Mouse (Mus musculus): ENCODE measurements around the gene Pak7.
"Not testable (repeated sequence)": the region's sequence is repeated elsewhere in the genome, so short reads cannot be mapped to it uniquely, and the experiment has no call there.

Pak7 gene

GRCm38 (mm10) chr2:136387181-136388131 lies at the start of gene Pak7:
Pak7 (minus strand) TSS chr2:136387967.
- DNase-seq (ENCODE audit: low read depth, low spot score), result no peak

GRCm38 (mm10) chr2:136425561-136425960 lies 37.8 kb upstream of the Pak7 start:
- DNase-seq (ENCODE audit: low read depth, low spot score), result no peak

GRCm38 (mm10) chr2:136419543-136419942 lies 31.8 kb upstream of the Pak7 start:
- DNase-seq (ENCODE audit: low read depth, low spot score), result no peak

- no peak for DNase-seq (ENCODE audit: low read depth, low spot score)
Measured at GRCm38 (mm10) chr2:136416381-136416780, 28.6 kb upstream of the Pak7 start.

- no peak for DNase-seq (ENCODE audit: low read depth, low spot score)
Measured at GRCm38 (mm10) chr2:136402587-136402986, 14.8 kb upstream of the Pak7 start.

- DNase-seq (ENCODE audit: low read depth, low spot score), result no peak
Measured at GRCm38 (mm10) chr2:136375318-136375717, 12.4 kb downstream of the Pak7 start.

- DNase-seq (ENCODE audit: low read depth, low spot score), result no peak
Measured at GRCm38 (mm10) chr2:136372361-136372760, 15.4 kb downstream of the Pak7 start.

- DNase-seq (ENCODE audit: low read depth, low spot score), result no peak
Measured at GRCm38 (mm10) chr2:136351393-136352096, 36.2 kb downstream of the Pak7 start.

GRCm38 (mm10) chr2:136350459-136350858 lies 37.3 kb downstream of the Pak7 start:
- DNase-seq (ENCODE audit: low read depth, low spot score), result no peak

- DNase-seq (ENCODE audit: low read depth, low spot score), result no peak
Measured at GRCm38 (mm10) chr2:136349671-136350275, 38.0 kb downstream of the Pak7 start.

- not testable (repeated sequence) for DNase-seq (ENCODE audit: low read depth, low spot score)
Measured at GRCm38 (mm10) chr2:136344240-136344780, 43.5 kb downstream of the Pak7 start.

- DNase-seq (ENCODE audit: low read depth, low spot score), result no peak
Measured at GRCm38 (mm10) chr2:136329974-136330373, 57.8 kb downstream of the Pak7 start.

GRCm38 (mm10) chr2:136325646-136326045 lies 62.1 kb downstream of the Pak7 start:
- DNase-seq (ENCODE audit: low read depth, low spot score), result no peak

GRCm38 (mm10) chr2:136309313-136309712 lies 78.5 kb downstream of the Pak7 start:
- DNase-seq (ENCODE audit: low read depth, low spot score), result no peak

- no peak for DNase-seq (ENCODE audit: low read depth, low spot score)
Measured at GRCm38 (mm10) chr2:136308743-136309142, 79.0 kb downstream of the Pak7 start.

GRCm38 (mm10) chr2:136302201-136302600 lies 85.6 kb downstream of the Pak7 start:
- DNase-seq (ENCODE audit: low read depth, low spot score), result no peak

- DNase-seq (ENCODE audit: low read depth, low spot score), result no peak
Measured at GRCm38 (mm10) chr2:136301406-136301805, 86.4 kb downstream of the Pak7 start.

GRCm38 (mm10) chr2:136297371-136297770 lies 90.4 kb downstream of the Pak7 start:
- DNase-seq (ENCODE audit: low read depth, low spot score), result no peak

- DNase-seq (ENCODE audit: low read depth, low spot score), result no peak
Measured at GRCm38 (mm10) chr2:136282043-136282442, 105.7 kb downstream of the Pak7 start.

GRCm38 (mm10) chr2:136241960-136242359 lies 145.8 kb downstream of the Pak7 start:
- DNase-seq (ENCODE audit: low read depth, low spot score), result not testable (repeated sequence)

- no peak for DNase-seq (ENCODE audit: low read depth, low spot score)
Measured at GRCm38 (mm10) chr2:136231228-136231627, 156.5 kb downstream of the Pak7 start.

- DNase-seq (ENCODE audit: low read depth, low spot score), result no peak
Measured at GRCm38 (mm10) chr2:136204034-136204433, 183.7 kb downstream of the Pak7 start.
